Mouse (Mus musculus) forelimb bud, embryonic 11.5 days (tissue): ENCODE data around the gene Pde1c.

Source experiments
- DNase-seq: peaks from one replicate; pipeline ENCODE4 v3.0.0-alpha.2; 2012; ENCODE audit warnings: low read depth, low spot score

The Pde1c gene

GRCm38 (mm10) chr6:56332149-56332548 lies 236.8 kb downstream of the Pde1c start:
- DNase-seq: no peak

- DNase-seq: no peak
These were observed 237.5 kb downstream of the Pde1c start for GRCm38 (mm10) chr6:56331432-56331831.

GRCm38 (mm10) chr6:56328103-56328502 lies 240.8 kb downstream of the Pde1c start:
- DNase-seq: no peak

DNA sequence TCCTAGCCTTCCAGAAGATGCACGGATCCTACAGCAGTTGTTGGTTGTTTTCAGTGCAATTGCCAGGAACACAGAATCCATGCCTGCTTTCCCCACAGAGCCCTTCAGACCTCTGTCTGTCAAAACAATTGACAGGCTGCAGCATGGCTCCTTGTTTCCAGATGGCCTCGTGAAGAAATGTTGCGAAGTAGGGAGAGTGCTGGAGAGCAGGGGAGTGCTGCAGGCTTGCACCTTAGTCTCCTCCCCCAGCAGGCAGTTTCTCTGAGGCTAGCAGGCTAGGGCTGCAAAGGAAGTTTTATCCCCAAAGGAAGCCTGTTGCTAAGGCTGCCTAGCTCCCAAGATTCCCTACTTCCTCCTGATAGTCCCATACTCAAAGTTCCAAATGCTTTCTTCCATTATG lies 246.1 kb downstream of the Pde1c start:
- peak; percentile 24 for DNase-seq

DNA sequence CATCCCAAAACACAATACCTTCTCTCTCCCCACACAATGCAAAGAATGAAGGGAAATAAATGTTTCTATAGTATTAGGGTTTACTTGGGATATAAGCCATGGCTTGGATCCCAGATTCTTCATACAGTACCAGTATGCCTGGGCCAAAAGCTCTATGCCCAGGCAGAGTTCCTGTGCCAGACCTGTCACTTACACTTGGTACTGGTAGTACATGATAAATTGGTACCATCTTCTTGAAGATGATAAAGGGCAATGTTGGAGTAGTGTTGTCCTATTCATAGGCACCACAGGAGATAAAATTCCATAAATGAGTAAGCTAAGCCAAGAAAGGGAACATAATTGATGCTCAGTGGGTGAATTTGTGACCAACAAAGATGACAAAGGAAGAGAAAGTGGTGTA lies 258.6 kb downstream of the Pde1c start:
- no peak for DNase-seq

DNA sequence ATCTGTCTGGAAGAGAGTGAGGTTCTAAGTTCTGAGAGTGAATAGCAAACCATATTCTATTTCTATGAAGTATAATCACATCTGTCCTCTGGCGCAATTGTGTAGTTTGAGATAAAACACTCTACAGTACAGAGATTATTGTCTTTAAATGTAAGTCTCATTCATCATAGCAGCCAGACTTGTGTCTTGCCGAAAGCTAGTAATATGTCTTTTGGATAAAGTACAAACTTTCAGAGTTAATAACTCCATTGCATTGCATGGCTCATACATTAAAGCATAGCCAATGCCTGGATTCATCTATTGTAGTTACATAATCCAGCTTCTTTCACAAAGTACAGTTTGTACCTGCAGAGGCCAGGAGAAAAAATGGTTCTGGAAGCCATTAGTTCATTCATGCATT lies 262.8 kb downstream of the Pde1c start:
- no peak for DNase-seq

DNA sequence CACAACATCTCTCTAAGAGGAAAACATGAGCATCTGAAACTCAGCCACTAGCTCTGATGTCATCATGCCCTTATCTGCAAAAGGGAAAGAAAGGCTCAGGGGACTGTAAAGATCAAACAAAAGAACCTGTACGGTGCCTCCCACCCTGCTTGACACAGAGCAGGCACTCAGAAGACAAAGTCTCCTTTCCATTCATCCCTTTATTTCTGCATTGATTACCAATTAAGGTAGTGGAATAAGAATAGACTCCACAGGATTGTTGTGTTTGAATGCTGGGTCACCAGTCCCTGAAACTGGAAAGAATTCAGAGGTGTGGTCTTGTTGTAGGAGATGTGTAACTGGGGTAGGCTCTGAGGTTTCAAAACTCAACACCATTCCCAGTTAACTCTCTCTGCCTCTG lies 276.7 kb downstream of the Pde1c start:
- no peak for DNase-seq

- no peak for DNase-seq
These were observed 279.6 kb downstream of the Pde1c start for GRCm38 (mm10) chr6:56289307-56289706.

GRCm38 (mm10) chr6:56284821-56285220 lies 284.1 kb downstream of the Pde1c start:
- no peak for DNase-seq

- no peak for DNase-seq
These were observed 293.4 kb downstream of the Pde1c start for GRCm38 (mm10) chr6:56275461-56275860.

- no peak for DNase-seq
These were observed 297.2 kb downstream of the Pde1c start for GRCm38 (mm10) chr6:56271741-56272140.

GRCm38 (mm10) chr6:56264509-56264908 lies 304.4 kb downstream of the Pde1c start:
- no peak for DNase-seq

GRCm38 (mm10) chr6:56260118-56260517 lies 308.8 kb downstream of the Pde1c start:
- DNase-seq: no peak

GRCm38 (mm10) chr6:56257555-56258297 lies 311.2 kb downstream of the Pde1c start:
- no peak for DNase-seq

- DNase-seq: no peak
These were observed 318.8 kb downstream of the Pde1c start for GRCm38 (mm10) chr6:56250091-56250490.

GRCm38 (mm10) chr6:56191426-56192140 lies 377.3 kb downstream of the Pde1c start:
- no peak for DNase-seq

- no peak for DNase-seq
These were observed 392.4 kb downstream of the Pde1c start for GRCm38 (mm10) chr6:56176485-56176884.

- no peak for DNase-seq
These were observed 396.7 kb downstream of the Pde1c start for GRCm38 (mm10) chr6:56172172-56172571.

GRCm38 (mm10) chr6:56168736-56169135 lies 400.2 kb downstream of the Pde1c start:
- no peak for DNase-seq

- no peak for DNase-seq
These were observed 410.7 kb downstream of the Pde1c start for GRCm38 (mm10) chr6:56158217-56158616.

DNA sequence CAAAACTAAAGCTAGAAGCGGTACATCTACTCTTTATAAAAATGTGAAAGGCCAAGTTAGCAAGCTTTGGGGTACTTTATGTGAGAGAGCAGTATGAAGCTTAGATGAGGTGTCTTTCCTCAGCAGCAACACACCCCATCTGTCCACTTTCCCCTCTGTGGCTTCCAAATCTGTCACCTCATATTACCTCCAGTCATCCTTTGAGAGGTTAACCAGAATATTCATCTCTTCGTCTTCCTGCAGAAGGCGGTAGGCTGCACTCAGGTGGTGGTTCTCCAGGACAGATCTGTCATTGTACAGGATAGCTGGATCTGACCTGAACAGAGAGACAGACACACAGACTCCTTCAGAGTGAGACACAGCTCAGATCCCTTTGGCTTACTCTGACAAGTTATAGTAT lies 412.1 kb downstream of the Pde1c start:
- no peak for DNase-seq

- DNase-seq: no peak
These were observed 438.3 kb downstream of the Pde1c start for GRCm38 (mm10) chr6:56130493-56131159.
